Mouse (Mus musculus) bone marrow macrophage, adult 2 months (primary cell): ENCODE results near the gene Cldnd1.

Source experiments
- CTCF ChIP-seq: IDR thresholded peaks from 2 replicates; pipeline ENCODE4 v1.5.1; 2012; ENCODE audit warnings: low read depth, mild to moderate bottlenecking, low read length, moderate library complexity
- POLR2A ChIP-seq: IDR thresholded peaks from 2 replicates; pipeline ENCODE4 v1.6.1; 2012; ENCODE audit warnings: mild to moderate bottlenecking, low read depth, low read length, borderline replicate concordance

DNA sequence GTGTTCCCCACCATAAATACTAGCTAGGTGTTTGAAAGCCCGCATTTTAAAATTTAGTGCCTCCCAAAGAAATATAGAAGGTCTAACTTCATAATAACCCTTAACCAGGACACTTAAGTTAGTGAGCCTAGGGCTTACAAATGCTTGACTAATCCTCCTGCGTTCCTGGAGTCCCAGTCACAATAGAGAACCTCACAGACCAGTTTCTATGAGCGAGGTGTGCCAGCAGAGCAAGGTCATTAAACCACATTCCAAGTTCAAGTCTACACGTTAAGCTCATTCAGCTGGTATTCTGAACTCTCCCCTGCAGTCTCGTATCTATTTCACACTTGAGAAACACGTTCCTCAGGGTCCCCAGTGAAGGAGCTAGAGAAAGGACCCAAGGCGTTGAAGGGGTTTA, 44.8 kb upstream of the Cldnd1 start:
- no peak for TF ChIP-seq CTCF
- TF ChIP-seq POLR2A, result no peak
